Mouse (Mus musculus) spleen, adult 2 months (tissue): Measurements from ENCODE around the gene Papln.

Experiments used
- CTCF ChIP-seq: fragments of 200-500 bp; IDR thresholded peaks from 2 replicates; pipeline ENCODE4 v1.5.1; 2011; ENCODE audit warnings: mild to moderate bottlenecking, inconsistent platforms; ENCODE audit not compliant: insufficient read depth, insufficient read length, insufficient replicate concordance; ENCODE audit errors: extremely low read depth
- POLR2A ChIP-seq: fragments of 200-500 bp; IDR thresholded peaks from 2 replicates; pipeline ENCODE4 v1.6.1; 2011; ENCODE audit warnings: low read depth, low read length, inconsistent platforms

DNA sequence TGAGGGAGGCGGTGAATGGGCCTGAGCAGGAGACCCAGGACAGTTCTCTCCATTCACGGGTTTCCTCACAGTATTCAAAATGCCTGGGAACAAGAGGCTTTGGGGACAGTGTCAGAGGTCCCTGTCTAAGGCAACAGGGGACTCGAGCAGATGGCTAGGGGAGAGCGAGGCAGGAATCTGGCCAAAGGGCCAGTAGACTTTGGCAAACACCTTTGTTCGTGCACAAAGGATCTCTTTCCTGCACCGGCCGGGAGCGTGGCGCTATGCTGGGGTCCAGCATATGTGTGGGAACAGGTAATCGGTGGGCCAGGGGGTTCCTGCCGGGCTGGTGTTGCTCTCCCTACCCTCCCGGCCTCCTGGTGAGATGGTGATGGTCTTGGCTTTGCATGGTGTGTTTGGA, 12.2 kb downstream of the Papln start:
- TF ChIP-seq POLR2A (no peak), CTCF (no peak)
